Mouse (Mus musculus) ES-Bruce4 (cell line): ENCODE data around the gene Nexn. TPM values are rescaled to one million over a fixed set of nuclear protein-coding genes. Genes with fewer than 3 reads are reported as not detected.

Experiments used
- H3K27ac ChIP-seq: 2 replicates; pipeline ENCODE4 v1.5.1; 2012; ENCODE audit warnings: low read length, inconsistent platforms; ENCODE audit not compliant: insufficient read depth
- H3K27me3 ChIP-seq: 2 replicates; pipeline ENCODE4 v1.6.1; 2012; ENCODE audit warnings: mild to moderate bottlenecking, low read length, inconsistent platforms; ENCODE audit not compliant: control insufficient read depth, poor library complexity, insufficient read depth, severe bottlenecking
- H3K36me3 ChIP-seq: 2 replicates; pipeline ENCODE4 v1.6.1; 2012; ENCODE audit warnings: inconsistent platforms, mild to moderate bottlenecking, low read length, moderate library complexity; ENCODE audit not compliant: control insufficient read depth, poor library complexity, insufficient read depth, severe bottlenecking
- H3K4me1 ChIP-seq: one replicate; pipeline ENCODE4 v1.8.1; 2011; ENCODE audit warnings: low read length; ENCODE audit not compliant: control insufficient read depth, insufficient read depth
- H3K4me3 ChIP-seq: 2 replicates; pipeline ENCODE4 v1.5.1; 2011; ENCODE audit warnings: low read depth, mild to moderate bottlenecking, low read length
- H3K9ac ChIP-seq: 2 replicates; pipeline ENCODE4 v1.6.1; 2012; ENCODE audit warnings: low read depth, mild to moderate bottlenecking, inconsistent platforms; ENCODE audit not compliant: poor library complexity, severe bottlenecking
- H3K9me3 ChIP-seq: replicated peaks from 2 replicates; pipeline ENCODE4 v1.6.1; 2012; ENCODE audit warnings: mild to moderate bottlenecking, low read length, inconsistent platforms; ENCODE audit not compliant: control insufficient read depth, poor library complexity, insufficient read depth, severe bottlenecking
- CTCF ChIP-seq: IDR thresholded peaks from one replicate; pipeline ENCODE4 v1.8.1; 2011; ENCODE audit warnings: low read depth, low read length
- EP300 ChIP-seq: IDR thresholded peaks from 2 replicates; pipeline ENCODE4 v1.6.1; 2011; ENCODE audit warnings: low read depth, low read length; ENCODE audit not compliant: insufficient read depth
- POLR2A ChIP-seq: IDR thresholded peaks from one replicate; pipeline ENCODE4 v1.8.1; 2011; ENCODE audit warnings: low read length; ENCODE audit not compliant: insufficient read depth
- polyA plus RNA-seq: library from polyadenylated mRNA; stranded (reverse); fragments of >200 nt; gene quantifications from 2 replicates; pipeline ENCODE4 v1.2.4, GENCODE M21; 2011; ENCODE audit warnings: low read depth; ENCODE audit not compliant: missing spikeins, insufficient read depth, insufficient read length

The Nexn gene
- polyA plus RNA-seq, 1 experiment: 19.6 TPM

GRCm38 (mm10) chr3:152209177-152209966 is 56.8 kb downstream of the Nexn start:
- TF ChIP-seq POLR2A: no peak
- no peak for TF ChIP-seq CTCF
- no peak for TF ChIP-seq EP300

GRCm38 (mm10) chr3:152208096-152208885 is 57.9 kb downstream of the Nexn start:
- Histone ChIP-seq H3K27me3 (no peaks in the 10 kb centered on the region), H3K4me1 (no peaks in the 10 kb centered on the region), H3K36me3 (peaks cover 19% of the 10 kb centered on the region), H3K4me3 (no peak overlapping the region), H3K9me3 (no peaks in the 10 kb centered on the region), H3K27ac (no peak overlapping the region), H3K9ac (peak overlapping the region; percentile 98; the same call in 1 of the 2 replicates)
- TF ChIP-seq EP300: no peak
- no peak for TF ChIP-seq POLR2A
- TF ChIP-seq CTCF: no peak

More at GRCm38 (mm10) chr3:152209177-152209966, 56.8 kb downstream of the Nexn start:
- Histone ChIP-seq H3K36me3 (peaks cover 24% of the 10 kb centered on the region), H3K27me3 (no peaks in the 10 kb centered on the region), H3K9me3 (no peaks in the 10 kb centered on the region), H3K4me1 (no peaks in the 10 kb centered on the region), H3K9ac (peak overlapping the region; percentile 98), H3K4me3 (peak overlapping the region; percentile 99), H3K27ac (peak overlapping the region; percentile 49)

GRCm38 (mm10) chr3:152207156-152207555 is 59.0 kb downstream of the Nexn start:
- Histone ChIP-seq H3K9ac (no peak overlapping the region), H3K36me3 (peaks cover 14% of the 10 kb centered on the region), H3K9me3 (no peaks in the 10 kb centered on the region), H3K27me3 (no peaks in the 10 kb centered on the region), H3K4me1 (no peaks in the 10 kb centered on the region), H3K27ac (no peak overlapping the region), H3K4me3 (no peak overlapping the region)
- TF ChIP-seq POLR2A (no peak), CTCF (no peak), EP300 (no peak)

GRCm38 (mm10) chr3:152204577-152204976 is 61.6 kb downstream of the Nexn start:
- Histone ChIP-seq H3K9ac (no peak overlapping the region), H3K36me3 (peaks cover 6% of the 10 kb centered on the region; the same call in 1 of the 2 replicates), H3K27me3 (no peaks in the 10 kb centered on the region), H3K27ac (no peak overlapping the region), H3K4me1 (no peaks in the 10 kb centered on the region), H3K4me3 (no peak overlapping the region), H3K9me3 (no peaks in the 10 kb centered on the region)
- TF ChIP-seq EP300: no peak
- TF ChIP-seq POLR2A: no peak
- TF ChIP-seq CTCF: no peak

GRCm38 (mm10) chr3:152203996-152204395 is 62.2 kb downstream of the Nexn start:
- no peaks in the 10 kb centered on the region for H3K4me1 ChIP-seq
- no peak overlapping the region for H3K9ac ChIP-seq
- peaks cover 6% of the 10 kb centered on the region; the same call in 1 of the 2 replicates for H3K36me3 ChIP-seq
- H3K4me3 ChIP-seq: no peak overlapping the region
- H3K27me3 ChIP-seq: no peaks in the 10 kb centered on the region
- TF ChIP-seq POLR2A (no peak), EP300 (no peak), CTCF (no peak)
- no peaks in the 10 kb centered on the region for H3K9me3 ChIP-seq
- no peak overlapping the region for H3K27ac ChIP-seq
